Mouse (Mus musculus) cortical plate, adult 2 months (tissue): Measurements from ENCODE around the gene Vdr.

ENCODE experiments used
- CTCF ChIP-seq: fragments of 200-500 bp; IDR thresholded peaks from 2 replicates; pipeline ENCODE4 v1.5.1; 2011; ENCODE audit warnings: mild to moderate bottlenecking, control low read depth, low read length; ENCODE audit not compliant: insufficient read depth; ENCODE audit errors: extremely low read depth
- POLR2A ChIP-seq: fragments of 200-500 bp; IDR thresholded peaks from 2 replicates; pipeline ENCODE4 v1.6.1; 2011; ENCODE audit warnings: mild to moderate bottlenecking, low read length, control low read depth; ENCODE audit not compliant: insufficient read depth; ENCODE audit errors: extremely low read depth

DNA sequence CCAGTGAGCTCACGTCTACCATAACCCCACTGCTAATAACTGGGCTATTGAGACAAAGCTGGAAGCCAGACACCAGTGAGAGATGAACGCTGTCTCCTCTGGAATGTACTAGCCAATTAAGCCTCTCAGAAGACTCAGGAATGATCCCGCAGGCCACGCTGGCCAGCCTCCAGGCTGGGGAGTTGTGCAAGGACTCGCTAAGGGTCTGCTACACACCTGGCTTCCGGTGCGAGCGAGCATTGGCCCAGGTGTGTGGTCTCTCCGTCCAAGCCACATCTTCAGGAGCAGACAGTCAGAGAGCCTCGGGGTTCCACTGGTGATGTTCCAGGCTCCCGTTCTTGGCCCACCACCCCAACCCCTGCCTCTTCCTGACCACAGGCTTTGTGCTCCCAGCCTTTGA is 46.0 kb upstream of the Vdr start:
- TF ChIP-seq CTCF (no peak), POLR2A (no peak)
